Mouse (Mus musculus) heart, embryonic 12.5 days (tissue): ENCODE measurements around the gene Glis1. TPM values are rescaled to one million over a fixed set of nuclear protein-coding genes. Genes with fewer than 3 reads are reported as not detected.
"Not testable (repeated sequence)": the region's sequence is repeated elsewhere in the genome, so short reads cannot be mapped to it uniquely, and the experiment has no call there.

Experiments used
- ATAC-seq: fragments of 200-750 bp; cut with Nextera tagmentation; 2 replicates; pipeline ENCODE4 v1.8.0; 2017; ENCODE audit warnings: moderate TSS enrichment, moderate library complexity; ENCODE audit not compliant: insufficient number of reproducible peaks, low FRiP score
- H3K27ac ChIP-seq: fragments of 300-500 bp; sonication (generic); 2 replicates; pipeline ENCODE4 v1.5.1; 2016; ENCODE audit warnings: mild to moderate bottlenecking, moderate library complexity; ENCODE audit not compliant: poor library complexity, severe bottlenecking
- H3K27me3 ChIP-seq: fragments of 300-500 bp; sonication (generic); replicated peaks from 2 replicates; pipeline ENCODE4 v1.6.1; 2016; ENCODE audit warnings: mild to moderate bottlenecking, moderate library complexity
- H3K36me3 ChIP-seq: fragments of 300-500 bp; sonication (generic); 2 replicates; pipeline ENCODE4 v1.6.1; 2016; ENCODE audit warnings: mild to moderate bottlenecking, moderate library complexity
- H3K4me1 ChIP-seq: fragments of 300-500 bp; sonication (generic); replicated peaks from 2 replicates; pipeline ENCODE4 v1.6.1; 2016; ENCODE audit warnings: mild to moderate bottlenecking
- H3K4me2 ChIP-seq: fragments of 300-500 bp; sonication (generic); 2 replicates; pipeline ENCODE4 v1.6.1; 2016; ENCODE audit warnings: mild to moderate bottlenecking, moderate library complexity
- H3K4me3 ChIP-seq: fragments of 300-500 bp; sonication (generic); 2 replicates; pipeline ENCODE4 v1.5.1; 2016; ENCODE audit warnings: mild to moderate bottlenecking
- H3K9ac ChIP-seq: fragments of 300-500 bp; sonication (generic); 2 replicates; pipeline ENCODE4 v1.6.1; 2016; ENCODE audit warnings: mild to moderate bottlenecking, moderate library complexity
- H3K9me3 ChIP-seq: fragments of 300-500 bp; sonication (generic); replicated peaks from 2 replicates; pipeline ENCODE4 v1.6.1; 2016; ENCODE audit warnings: mild to moderate bottlenecking, moderate library complexity
- WGBS: fragments of 180-500 bp; shearing (Covaris S2); methylation state at CpG from one replicate; pipeline ENCODE4 v1.1.7; 2016; 5-methylcytosine and 5-hydroxymethylcytosine counted together
- polyA plus RNA-seq: library from polyadenylated mRNA; unstranded; fragments of >200 nt; fragmentation: Nextera tagmentation; extraction: Ambion mirVana; gene quantifications from 2 replicates; pipeline ENCODE4 v1.2.1, GENCODE M21; 2016

Gene Glis1
- polyA plus RNA-seq, 1 experiment from 2014 or later, result 0.47 TPM

- no peaks in the 10 kb centered on the region for H3K4me1 ChIP-seq
- H3K4me2 ChIP-seq, result no peak overlapping the region
- no peaks in the 10 kb centered on the region for H3K36me3 ChIP-seq
- H3K27ac ChIP-seq, result no peak overlapping the region
- H3K9me3 ChIP-seq, result no peaks in the 10 kb centered on the region
- no peak overlapping the region for H3K4me3 ChIP-seq
- no peak overlapping the region for H3K9ac ChIP-seq
- 0 out of 2 replicates have a peak, but pooled peaks cover 7% of the 10 kb centered on the region for H3K27me3 ChIP-seq
- no peak for ATAC-seq
- WGBS, result 79% methylated on average over 12 of the region's 12 CpGs
Observed at GRCm38 (mm10) chr4:107577146-107577839, 142.9 kb downstream of the Glis1 start.

GRCm38 (mm10) chr4:107580883-107581282, 146.5 kb downstream of the Glis1 start:
- Histone ChIP-seq H3K4me1 (no peaks in the 10 kb centered on the region), H3K4me2 (no peak overlapping the region), H3K4me3 (no peak overlapping the region), H3K9ac (no peak overlapping the region), H3K36me3 (no peaks in the 10 kb centered on the region), H3K27ac (no peak overlapping the region), H3K27me3 (0 out of 2 replicates have a peak, but pooled peaks cover 7% of the 10 kb centered on the region), H3K9me3 (no peaks in the 10 kb centered on the region)
- no peak for ATAC-seq
- 79% methylated on average over 11 of the region's 11 CpGs for WGBS

DNA sequence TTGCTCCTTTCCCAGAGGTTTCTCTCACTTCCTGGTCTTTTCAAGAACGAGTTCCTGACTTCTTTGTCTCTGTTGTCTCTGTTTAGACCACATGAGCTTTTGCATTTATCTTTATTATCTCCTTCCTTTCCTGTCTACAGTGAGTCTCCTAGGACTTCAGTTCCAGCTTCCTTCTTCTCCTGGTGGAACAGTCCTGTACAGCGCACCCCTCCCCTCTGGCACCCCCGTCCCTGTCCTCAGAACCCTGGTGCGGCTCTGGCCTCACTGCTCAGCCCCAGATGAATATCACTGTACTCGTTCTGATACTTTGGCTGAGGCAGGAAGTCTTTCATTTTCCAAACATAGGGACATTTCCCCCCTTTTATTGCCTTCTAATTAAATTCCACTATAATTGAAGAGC, 152.0 kb downstream of the Glis1 start:
- no peak for ATAC-seq
- Histone ChIP-seq H3K4me1 (no peaks in the 10 kb centered on the region), H3K4me2 (no peak overlapping the region), H3K9me3 (no peaks in the 10 kb centered on the region), H3K36me3 (no peaks in the 10 kb centered on the region), H3K27ac (no peak overlapping the region), H3K27me3 (no peaks in the 10 kb centered on the region), H3K4me3 (no peak overlapping the region), H3K9ac (no peak overlapping the region)
- 61% methylated on average over 5 of the region's 5 CpGs for WGBS

DNA sequence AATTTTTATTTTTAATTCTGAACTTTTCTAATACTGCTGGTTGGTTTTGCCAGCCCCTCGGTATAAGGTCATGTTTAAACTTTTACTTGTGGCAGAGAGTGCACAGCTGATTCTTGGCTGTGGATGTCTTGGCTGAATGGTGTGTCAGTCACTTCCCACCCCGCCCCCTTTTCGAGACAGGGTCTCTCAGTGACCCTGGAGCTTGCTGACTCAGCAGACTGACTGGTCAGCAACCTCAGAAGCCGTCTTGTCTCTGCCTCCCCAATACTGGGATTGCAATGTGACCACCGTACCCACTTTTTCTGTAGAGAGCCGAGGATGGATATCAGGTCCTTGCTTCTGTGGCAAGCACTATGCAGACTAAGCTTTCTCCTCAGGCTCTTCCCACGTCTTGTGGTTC, 154.2 kb downstream of the Glis1 start:
- peaks cover 7% of the 10 kb centered on the region; the same call in 1 of the 2 replicates for H3K4me1 ChIP-seq
- 79% methylated on average over 7 of the region's 7 CpGs for WGBS
- no peaks in the 10 kb centered on the region for H3K27me3 ChIP-seq
- no peak overlapping the region for H3K27ac ChIP-seq
- no peaks in the 10 kb centered on the region for H3K9me3 ChIP-seq
- no peak overlapping the region for H3K4me3 ChIP-seq
- no peak overlapping the region for H3K9ac ChIP-seq
- no peak overlapping the region for H3K4me2 ChIP-seq
- H3K36me3 ChIP-seq, result no peaks in the 10 kb centered on the region
- no peak for ATAC-seq

DNA sequence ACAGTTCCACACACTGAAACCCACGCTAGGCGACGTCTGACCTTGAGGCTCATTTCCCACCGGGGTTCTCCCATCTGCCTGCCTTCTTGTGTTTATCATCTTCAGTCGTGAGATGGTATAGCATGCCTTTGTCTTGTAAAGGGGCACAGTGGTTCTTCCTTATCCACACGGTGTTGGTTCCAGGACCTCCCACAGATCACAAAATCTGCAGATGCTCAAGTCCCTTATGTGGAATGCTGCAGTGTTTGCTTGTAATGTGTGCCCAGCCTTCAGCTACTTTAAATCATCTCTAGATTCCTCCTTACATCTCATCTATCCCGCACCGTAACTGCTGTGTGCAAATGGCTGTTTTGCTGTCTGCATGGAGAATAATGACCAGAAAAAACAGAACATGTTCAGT, 154.7 kb downstream of the Glis1 start:
- 88% methylated on average over 8 of the region's 8 CpGs for WGBS
- Histone ChIP-seq H3K36me3 (no peaks in the 10 kb centered on the region), H3K27me3 (no peaks in the 10 kb centered on the region), H3K9ac (no peak overlapping the region), H3K4me1 (peaks cover 7% of the 10 kb centered on the region; the same call in 1 of the 2 replicates), H3K4me2 (no peak overlapping the region), H3K27ac (no peak overlapping the region), H3K9me3 (no peaks in the 10 kb centered on the region), H3K4me3 (no peak overlapping the region)
- no peak for ATAC-seq

- H3K36me3 ChIP-seq, result no peaks in the 10 kb centered on the region
- H3K27me3 ChIP-seq, result no peaks in the 10 kb centered on the region
- H3K27ac ChIP-seq, result no peak overlapping the region
- ATAC-seq, result no peak
- no peak overlapping the region for H3K4me2 ChIP-seq
- no peaks in the 10 kb centered on the region for H3K9me3 ChIP-seq
- 73% methylated on average over 14 of the region's 14 CpGs for WGBS
- no peak overlapping the region for H3K4me3 ChIP-seq
- no peak overlapping the region for H3K9ac ChIP-seq
- H3K4me1 ChIP-seq, result peaks cover 15% of the 10 kb centered on the region
Observed at GRCm38 (mm10) chr4:107590805-107591534, 156.6 kb downstream of the Glis1 start.

- H3K27me3 ChIP-seq, result no peaks in the 10 kb centered on the region
- no peak overlapping the region for H3K27ac ChIP-seq
- H3K36me3 ChIP-seq, result no peaks in the 10 kb centered on the region
- 86% methylated on average over 4 of the region's 4 CpGs for WGBS
- no peaks in the 10 kb centered on the region for H3K9me3 ChIP-seq
- H3K9ac ChIP-seq, result no peak overlapping the region
- ATAC-seq, result no peak
- no peak overlapping the region for H3K4me3 ChIP-seq
- H3K4me2 ChIP-seq, result no peak overlapping the region
- H3K4me1 ChIP-seq, result peaks cover 32% of the 10 kb centered on the region
Observed at GRCm38 (mm10) chr4:107593426-107593825, 159.0 kb downstream of the Glis1 start.

DNA sequence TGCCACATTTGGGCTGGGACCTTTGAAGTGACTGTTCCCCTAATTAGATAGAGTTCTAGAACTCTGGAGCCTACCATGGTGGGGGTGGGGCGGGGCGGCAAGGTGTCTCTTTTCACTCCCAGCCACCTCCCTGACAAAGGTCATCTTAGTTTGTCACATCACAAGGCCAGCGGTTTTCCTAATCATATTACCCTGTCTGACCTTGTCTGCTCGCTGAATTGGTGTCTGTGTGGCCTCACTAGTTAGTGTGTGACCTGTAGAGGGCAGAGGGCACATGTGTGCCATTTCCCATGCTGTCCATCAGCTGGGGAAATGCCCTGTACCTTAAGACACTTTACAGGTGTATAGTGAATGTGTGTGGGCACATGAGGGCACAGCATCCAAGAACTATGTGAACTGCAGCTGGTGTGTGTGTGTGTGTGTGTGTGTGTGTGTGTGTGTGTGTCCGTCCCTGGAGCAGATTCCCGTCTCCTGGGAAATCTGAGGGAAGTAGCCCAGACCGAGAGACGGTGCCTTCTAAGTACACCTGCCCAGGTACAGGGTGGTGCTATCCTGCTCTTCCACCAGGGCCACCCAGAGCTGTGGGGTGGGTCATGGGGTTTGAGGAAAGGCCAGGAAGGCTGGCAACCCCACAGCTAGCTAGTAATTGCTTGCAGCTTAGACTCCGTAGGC, 163.0 kb downstream of the Glis1 start:
- no peaks in the 10 kb centered on the region for H3K36me3 ChIP-seq
- H3K4me1 ChIP-seq, result peaks cover 30% of the 10 kb centered on the region
- no peak overlapping the region for H3K4me3 ChIP-seq
- H3K4me2 ChIP-seq, result peak overlapping the region; percentile 58
- WGBS, result 35% methylated on average over 9 of the region's 9 CpGs
- no peak overlapping the region for H3K9ac ChIP-seq
- H3K27ac ChIP-seq, result peak overlapping the region; percentile 74
- ATAC-seq, result no peak
- H3K27me3 ChIP-seq, result peaks cover 9% of the 10 kb centered on the region; the same call in 1 of the 2 replicates
- no peaks in the 10 kb centered on the region for H3K9me3 ChIP-seq

DNA sequence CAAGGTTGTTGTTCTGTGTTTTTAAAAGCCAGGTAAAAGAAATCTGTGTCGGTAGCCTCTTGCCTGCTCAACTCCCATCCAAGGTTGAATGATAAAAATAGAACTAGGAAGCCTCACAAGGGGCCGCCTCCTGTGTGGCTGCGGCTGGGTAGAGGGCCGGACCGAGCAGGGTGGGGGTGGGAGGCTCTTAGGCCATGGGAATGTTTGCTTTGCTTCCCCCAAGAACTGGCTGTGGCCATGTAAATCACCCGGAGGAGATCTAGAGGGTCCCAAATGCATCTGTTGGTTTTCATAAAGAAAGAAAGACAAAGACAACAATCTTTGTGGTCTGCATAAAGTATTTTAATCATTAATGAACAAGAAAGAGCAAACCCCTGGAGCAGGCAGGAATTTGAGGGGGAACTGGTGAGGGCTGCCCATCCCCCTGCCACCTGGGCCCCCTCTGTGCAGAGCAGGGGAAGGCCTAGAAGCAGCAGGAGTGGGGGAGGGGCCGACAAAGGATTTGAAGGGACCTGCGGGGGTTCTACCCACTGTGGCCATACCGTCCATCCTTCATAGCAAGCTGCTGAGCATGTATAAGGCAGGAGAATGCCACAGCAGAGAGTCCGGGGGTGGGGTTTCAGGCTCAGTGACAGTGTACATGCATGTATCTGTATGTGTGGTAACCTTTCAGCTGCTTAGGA, 163.6 kb downstream of the Glis1 start:
- Histone ChIP-seq H3K4me3 (no peak overlapping the region), H3K36me3 (no peaks in the 10 kb centered on the region), H3K9me3 (no peaks in the 10 kb centered on the region), H3K27me3 (peaks cover 13% of the 10 kb centered on the region; the same call in 1 of the 2 replicates), H3K9ac (no peak overlapping the region), H3K27ac (peak overlapping the region; percentile 74), H3K4me1 (peaks cover 26% of the 10 kb centered on the region), H3K4me2 (peak overlapping the region; percentile 58)
- 12% methylated on average over 10 of the region's 10 CpGs for WGBS
- no peak; the same call in 1 of the 2 replicates for ATAC-seq

DNA sequence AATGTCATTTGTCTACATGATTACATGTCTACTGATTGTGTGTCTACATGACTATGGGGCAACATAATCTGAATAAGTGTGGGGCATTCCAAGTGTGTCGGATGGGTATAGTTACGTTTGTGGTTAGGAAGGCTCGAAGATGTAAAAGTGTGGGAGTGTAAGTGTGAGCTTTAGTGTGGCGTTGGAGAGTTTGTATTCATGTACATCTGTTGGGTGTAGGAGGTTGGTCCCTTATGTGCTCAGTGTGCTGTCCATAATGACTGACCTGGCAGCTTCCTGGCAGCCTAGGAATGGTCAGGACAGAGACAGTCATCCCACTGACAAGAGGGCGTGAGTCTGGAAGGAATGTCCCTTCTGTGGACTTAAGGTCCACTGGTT, 164.2 kb downstream of the Glis1 start:
- H3K9me3 ChIP-seq, H3K36me3 ChIP-seq, ATAC-seq, H3K4me3 ChIP-seq, H3K9ac ChIP-seq, H3K4me2 ChIP-seq: not testable (repeated sequence)
- peak overlapping the region; percentile 65; the same call in 1 of the 2 replicates for H3K27ac ChIP-seq
- H3K4me1 ChIP-seq, result peaks cover 26% of the 10 kb centered on the region
- H3K27me3 ChIP-seq, result peaks cover 19% of the 10 kb centered on the region; the same call in 1 of the 2 replicates
- WGBS, result 74% methylated on average over 5 of the region's 5 CpGs

DNA sequence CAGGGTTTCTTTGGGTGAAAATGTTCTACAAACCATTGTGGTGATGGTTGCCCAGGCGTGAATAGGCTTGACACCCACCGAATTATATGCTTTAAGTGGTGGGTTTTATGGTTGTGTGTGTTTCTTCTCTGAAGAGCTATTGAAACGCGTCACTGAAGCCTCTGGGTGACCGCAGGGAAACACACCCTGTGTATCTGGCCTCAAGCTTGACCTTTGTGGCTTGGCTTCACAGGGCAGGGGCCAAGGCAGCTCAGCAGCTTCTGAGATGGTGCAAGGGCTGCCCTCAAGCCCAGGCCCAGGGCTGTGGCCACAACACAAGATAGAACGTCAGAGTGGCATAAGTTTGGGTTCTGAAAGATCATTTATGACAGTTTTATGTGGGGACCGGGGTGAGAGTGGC, 167.9 kb downstream of the Glis1 start:
- no peak overlapping the region for H3K4me3 ChIP-seq
- no peak overlapping the region for H3K27ac ChIP-seq
- 85% methylated on average over 7 of the region's 7 CpGs for WGBS
- no peaks in the 10 kb centered on the region for H3K36me3 ChIP-seq
- H3K4me2 ChIP-seq, result no peak overlapping the region
- H3K27me3 ChIP-seq, result peaks cover 46% of the 10 kb centered on the region
- peaks cover 29% of the 10 kb centered on the region for H3K4me1 ChIP-seq
- H3K9ac ChIP-seq, result no peak overlapping the region
- ATAC-seq, result no peak
- no peaks in the 10 kb centered on the region for H3K9me3 ChIP-seq
